Mouse (Mus musculus) E14TG2a.4 (cell line): Measurements from ENCODE around the gene Cacybp.

ENCODE experiments used
- CTCF ChIP-seq: conservative IDR thresholded peaks from 2 replicates; pipeline ENCODE4 v1.5.1; 2014; ENCODE audit warnings: low read length
- NANOG ChIP-seq: IDR thresholded peaks from 2 replicates; pipeline ENCODE4 v1.6.1; 2014; ENCODE audit warnings: borderline replicate concordance, low read length, mixed read lengths

DNA sequence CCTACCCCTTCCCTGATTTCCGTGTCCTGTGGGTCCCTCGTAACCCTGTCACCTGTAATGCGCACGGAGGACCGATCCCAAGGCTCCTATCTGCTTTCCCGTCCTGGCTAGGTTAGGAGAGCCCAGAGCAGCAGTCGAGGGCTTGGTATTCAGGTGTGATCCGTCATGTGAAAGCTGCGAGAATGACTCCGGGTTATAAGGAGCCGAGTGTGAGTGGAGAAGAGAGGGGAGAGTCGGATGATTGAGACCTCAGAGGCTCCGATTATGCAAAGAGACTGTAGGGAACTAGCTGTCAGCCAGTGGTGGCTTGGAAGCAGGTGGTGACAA lies 17.4 kb downstream of the Cacybp start:
- TF ChIP-seq CTCF (no peak), NANOG (no peak)
